Comparison of ENCODE assay signal across 8 mouse cellular contexts in the genomic region with DNA sequence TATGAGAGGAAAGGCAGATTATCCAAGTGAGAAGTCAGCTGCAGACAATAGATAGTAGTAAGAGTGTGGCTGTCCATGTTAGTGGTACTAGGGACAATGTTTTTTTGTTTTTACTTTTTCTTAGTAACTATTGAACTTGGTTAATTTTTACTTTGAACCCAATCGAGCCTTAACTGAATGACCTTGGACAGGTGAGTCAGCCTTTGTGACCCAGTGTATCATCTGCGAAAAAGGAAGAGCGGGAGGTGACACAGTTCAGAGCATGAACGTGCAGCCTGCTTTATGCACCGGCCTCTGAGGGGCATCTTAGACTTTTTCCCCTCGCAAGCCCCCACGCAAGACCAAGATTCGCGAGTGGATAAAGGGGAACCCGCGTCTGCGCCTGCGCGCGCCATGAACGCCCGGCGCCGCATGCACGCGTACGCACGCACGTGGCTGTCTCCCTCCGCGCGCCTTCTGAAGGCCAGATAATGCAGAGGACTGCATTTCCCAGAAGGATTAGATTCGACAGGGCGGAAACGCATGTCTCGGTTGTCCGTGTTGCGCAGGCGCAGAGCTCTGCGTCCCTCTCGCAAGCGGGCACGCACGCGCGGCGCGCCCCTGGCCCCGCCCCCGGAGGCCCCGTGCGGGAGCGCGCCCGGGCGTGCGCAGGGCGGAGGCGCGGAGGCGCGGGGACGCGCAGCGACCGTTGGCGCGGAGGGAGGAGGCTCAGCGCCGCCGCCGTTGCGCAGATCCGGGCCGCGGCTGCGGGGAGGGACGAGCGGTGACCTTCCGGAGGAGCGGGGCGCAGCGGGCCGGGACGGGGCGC. TPM values are rescaled to one million over a fixed set of nuclear protein-coding genes. Genes with fewer than 3 reads are reported as not detected.
DNase-seq lines count a peak whose midpoint lies in the region; ATAC-seq and TF ChIP-seq lines count a peak whose summit lies in the region.

No protein-coding gene starts in this region.

- no peaks in the 10 kb centered on the region for H3K9me3 ChIP-seq in ES-E14 (ENCODE audit: control insufficient read depth, insufficient read depth, low read depth, low read length)
- no peaks in the 10 kb centered on the region for H3K9me3 ChIP-seq in forebrain, embryonic 15.5 days

- H3K27ac ChIP-seq in ES-E14 (ENCODE audit: insufficient read depth, low read depth, low read length, poor library complexity, severe bottlenecking) = peak overlapping the region; percentile 64
- peak overlapping the region; percentile 76 for H3K27ac ChIP-seq in forebrain, embryonic 15.5 days (replicated peaks)

- H3K4me2 ChIP-seq in forebrain, embryonic 15.5 days (replicated peaks) = peak overlapping the region; percentile 78

- peaks cover 15% of the 10 kb centered on the region for H3K36me3 ChIP-seq in ES-E14 (ENCODE audit: control insufficient read depth, insufficient read depth, low read length, poor library complexity, severe bottlenecking)
- H3K36me3 ChIP-seq in forebrain, embryonic 15.5 days = 0 out of 2 replicates have a peak, but pooled peaks cover 2% of the 10 kb centered on the region

- in situ Hi-C loops in ES-E14 (cut with MboI; ENCODE audit: low sequenced_read_pairs in 2 of 2, unreplicated experiment in 2 of 2) = no loop called here

- TF ChIP-seq POLR2A in lung, adult 2 months (IDR thresholded peaks at IDR 0.05; ENCODE audit: borderline replicate concordance, extremely low read depth, low read depth, low read length) = peak; percentile 67

- ATAC-seq in forebrain, embryonic 15.5 days (replicated peaks) = peak; percentile 74
- peak; percentile 84 for ATAC-seq in neutrophil, adult 5-6 weeks (ENCODE audit: extremely low read depth, insufficient number of reproducible peaks, low FRiP score, poor library complexity, severe bottlenecking)

- 1% methylated on average over 78 of the region's 81 CpGs for WGBS in forebrain, embryonic 15.5 days
- WGBS in lung, adult 2 months = 1% methylated on average over 80 of the region's 81 CpGs

- peak overlapping the region; percentile 96 for H3K9ac ChIP-seq in ES-E14 (ENCODE audit: insufficient read depth, low read depth, low read length, poor library complexity, severe bottlenecking)
- peak overlapping the region; percentile 97 for H3K9ac ChIP-seq in forebrain, embryonic 15.5 days (replicated peaks)

- no peaks in the 10 kb centered on the region for H3K27me3 ChIP-seq in forebrain, embryonic 15.5 days

- intact Hi-C loops in heart, postnatal 25 days (cut with DNase I) = no loop called here

- H3K4me3 ChIP-seq in ES-E14 (ENCODE audit: insufficient read depth in 1 of 2, low read depth in 1 of 2, low read length in 2 of 2, poor library complexity in 1 of 2, severe bottlenecking in 1 of 2) = peak overlapping the region; percentile 93 to 98
- peak overlapping the region; percentile 84 for H3K4me3 ChIP-seq in forebrain, embryonic 15.5 days
- peak overlapping the region; percentile 76 for H3K4me3 ChIP-seq in lung, adult 2 months (replicated peaks; ENCODE audit: extremely low read depth, low read depth, low read length)

- DNase-seq in ES-E14 (ENCODE audit: low read depth, low spot score) = peak; percentile 94
- DNase-seq in cerebellum, adult 11-12 months = peak; percentile 100
- peak; percentile 99 for DNase-seq in heart, postnatal 25 days (ENCODE audit: low spot score)
- peak; percentile 99 to 100 for DNase-seq in layer of hippocampus, adult 18-20 months (ENCODE audit: low spot score in 2 of 2)
- peak; percentile 95 for DNase-seq in lung, adult 2 months
- DNase-seq in thymus, adult 18-20 months = peak; percentile 98 to 99

- TF ChIP-seq CTCF in lung, adult 2 months (IDR thresholded peaks at IDR 0.05; ENCODE audit: insufficient read depth, low read length) = no peak

- H3K4me1 ChIP-seq in ES-E14 (ENCODE audit: control insufficient read depth in 2 of 2, insufficient read depth in 2 of 2, low read length in 2 of 2, poor library complexity in 1 of 2) = peaks cover 0 to 10% of the 10 kb centered on the region in 2 experiments; a peak in 2 of 4 replicates
- peaks cover 64% of the 10 kb centered on the region for H3K4me1 ChIP-seq in forebrain, embryonic 15.5 days
- H3K4me1 ChIP-seq in lung, adult 2 months (ENCODE audit: control insufficient read depth, insufficient read depth, low read length) = peaks cover 12% of the 10 kb centered on the region

TF ChIP-seq in ES-E14, 5 proteins besides CTCF, POLR2A, EP300 and RAD21:
- TF ChIP-seq HCFC1 (IDR thresholded peaks at IDR 0.05; ENCODE audit: borderline replicate concordance, insufficient read depth, low read length) (peak; percentile 95), ZC3H11A (IDR thresholded peaks at IDR 0.05; ENCODE audit: borderline replicate concordance, low read depth, low read length) (no peak), MAFK (IDR thresholded peaks at IDR 0.05; ENCODE audit: insufficient read depth, low read depth, low read length) (no peak)

RNA-seq across cellular contexts. Expression of a gene that starts 3.3 kb away (rescaled TPM):
- total RNA-seq in ES-E14 (2012; rRNA removed) = 121 and 154 TPM in 2 replicates
- polyA plus RNA-seq in forebrain, embryonic 15.5 days (2015; fragmentation: Nextera tagmentation; extraction: Ambion mirVana) = 70.0 and 78.4 TPM in 2 replicates
- total RNA-seq in heart, postnatal 25 days (2021) = 10 to 100 TPM; 55.0 to 69.6 TPM
- total RNA-seq in layer of hippocampus, adult 18-20 months (2021) = 10 to 100 TPM; 77.2 to 83.0 TPM
- polyA plus RNA-seq in lung, adult 2 months (2012; rRNA removed) = 65.9 and 68.5 TPM in 2 replicates
- total RNA-seq in neutrophil, adult 5-6 weeks (2017) = 83.8 and 93.6 TPM in 2 replicates

RNA-seq across cellular contexts. Expression of a gene that starts 3.7 kb away (rescaled TPM):
- total RNA-seq in ES-E14 (2012; rRNA removed) = 2.9 and 3.0 TPM in 2 replicates
- 21.3 and 24.0 TPM in 2 replicates for polyA plus RNA-seq in forebrain, embryonic 15.5 days (2015; fragmentation: Nextera tagmentation; extraction: Ambion mirVana)
- total RNA-seq in heart, postnatal 25 days (2021) = 1 to 10 TPM; 9.0 to 9.3 TPM
- 10 to 100 TPM; 24.5 to 26.7 TPM for total RNA-seq in layer of hippocampus, adult 18-20 months (2021)
- polyA plus RNA-seq in lung, adult 2 months (2012; rRNA removed) = 26.4 and 29.7 TPM in 2 replicates
- total RNA-seq in neutrophil, adult 5-6 weeks (2017) = 0.70 and 2.7 TPM in 2 replicates

RNA-seq across cellular contexts. Expression of a gene that starts 15.6 kb away (rescaled TPM):
- total RNA-seq in ES-E14 (2012; rRNA removed) = 205 and 290 TPM in 2 replicates
- polyA plus RNA-seq in forebrain, embryonic 15.5 days (2015; fragmentation: Nextera tagmentation; extraction: Ambion mirVana) = 248 and 260 TPM in 2 replicates
- total RNA-seq in heart, postnatal 25 days (2021) = 100 to 1,000 TPM; 957 to 967 TPM
- total RNA-seq in layer of hippocampus, adult 18-20 months (2021) = 100 to 1,000 TPM; 218 to 228 TPM
- 421 and 497 TPM in 2 replicates for polyA plus RNA-seq in lung, adult 2 months (2012; rRNA removed)
- 54.3 and 69.8 TPM in 2 replicates for total RNA-seq in neutrophil, adult 5-6 weeks (2017)

RNA-seq across cellular contexts. Expression of a gene that starts 27.7 kb away (rescaled TPM):
- total RNA-seq in ES-E14 (2012; rRNA removed) = 2,505 and 2,820 TPM in 2 replicates
- 628 and 651 TPM in 2 replicates for polyA plus RNA-seq in forebrain, embryonic 15.5 days (2015; fragmentation: Nextera tagmentation; extraction: Ambion mirVana)
- total RNA-seq in heart, postnatal 25 days (2021) = 100 to 1,000 TPM; 703 to 732 TPM
- 1,000 to 10,000 TPM in 1 of 2 experiments, 100 to 1,000 TPM in 1; 997 to 1,043 TPM for total RNA-seq in layer of hippocampus, adult 18-20 months (2021)
- 1,318 and 1,397 TPM in 2 replicates for polyA plus RNA-seq in lung, adult 2 months (2012; rRNA removed)
- total RNA-seq in neutrophil, adult 5-6 weeks (2017) = 1,847 and 1,925 TPM in 2 replicates

RNA-seq across cellular contexts. Expression of a gene that starts 31.2 kb away (rescaled TPM):
- 4.4 and 4.6 TPM in 2 replicates for total RNA-seq in ES-E14 (2012; rRNA removed)
- 205 and 210 TPM in 2 replicates for polyA plus RNA-seq in forebrain, embryonic 15.5 days (2015; fragmentation: Nextera tagmentation; extraction: Ambion mirVana)
- 1 to 10 TPM; 3.4 to 4.0 TPM for total RNA-seq in heart, postnatal 25 days (2021)
- 10 to 100 TPM; 94.5 to 95.5 TPM for total RNA-seq in layer of hippocampus, adult 18-20 months (2021)
- 3.8 and 4.1 TPM in 2 replicates for polyA plus RNA-seq in lung, adult 2 months (2012; rRNA removed)
- 0.23 and 0.37 TPM in 2 replicates for total RNA-seq in neutrophil, adult 5-6 weeks (2017)

Comparison
In these comparisons a context has a peak if more than half of its experiments do, and no peak if none do; other contexts are left out.
1. Peak in every context shown above with its lines: DNase-seq, ATAC-seq, H3K4me3 ChIP-seq and H3K27ac ChIP-seq.